Mouse (Mus musculus) spleen, adult 2 months (tissue): ENCODE data around the gene Rab19.

ENCODE experiments used
- CTCF ChIP-seq: fragments of 200-500 bp; IDR thresholded peaks from 2 replicates; pipeline ENCODE4 v1.5.1; 2011; ENCODE audit warnings: mild to moderate bottlenecking, inconsistent platforms; ENCODE audit not compliant: insufficient read depth, insufficient read length, insufficient replicate concordance; ENCODE audit errors: extremely low read depth
- POLR2A ChIP-seq: fragments of 200-500 bp; IDR thresholded peaks from 2 replicates; pipeline ENCODE4 v1.6.1; 2011; ENCODE audit warnings: low read depth, low read length, inconsistent platforms

GRCm38 (mm10) chr6:39379749-39380148, 1.2 kb upstream of the Rab19 start:
- TF ChIP-seq CTCF (no peak), POLR2A (no peak)
